Mouse (Mus musculus) MEL (cell line): Measurements from ENCODE around the gene Gm49342. TPM values are rescaled to one million over a fixed set of nuclear protein-coding genes. Genes with fewer than 3 reads are reported as not detected.
"Not testable (repeated sequence)": the region's sequence is repeated elsewhere in the genome, so short reads cannot be mapped to it uniquely, and the experiment has no call there.

Experiments used
- DNase-seq: peaks from one replicate; pipeline ENCODE4 v3.0.0; 2011; ENCODE audit warnings: low read depth, low spot score
- H3K27ac ChIP-seq: 2 replicates; pipeline ENCODE4 v1.5.1; 2012; ENCODE audit warnings: low read depth, mild to moderate bottlenecking, control low read depth, low read length, moderate library complexity; ENCODE audit not compliant: control insufficient read depth
- H3K27me3 ChIP-seq, 2 experiments: fragments of 150-350 bp in 1 of 2; sonication (generic) in 1 of 2; 2 replicates each; pipeline ENCODE4 v1.6.1; 2012; ENCODE audit warnings: low read length in 2 of 2, mild to moderate bottlenecking in 2 of 2, improper control_type of control experiment in 1 of 2, moderate library complexity in 1 of 2; ENCODE audit not compliant: insufficient read depth in 2 of 2, control insufficient read depth in 1 of 2
- H3K36me3 ChIP-seq, 2 experiments: 2 replicates each; pipeline ENCODE4 v1.6.1; 2012 to 2014; ENCODE audit warnings: low read length in 2 of 2, improper control_type of control experiment in 1 of 2, inconsistent platforms in 1 of 2, mild to moderate bottlenecking in 1 of 2; ENCODE audit not compliant: insufficient read depth in 2 of 2, control insufficient read depth in 1 of 2
- H3K4me1 ChIP-seq, 2 experiments: fragments of 150-350 bp in 1 of 2; sonication (generic) in 1 of 2; 2 replicates each; pipeline ENCODE4 v1.6.1; 2012; ENCODE audit warnings: low read length in 2 of 2, improper control_type of control experiment in 1 of 2, mild to moderate bottlenecking in 1 of 2; ENCODE audit not compliant: insufficient read depth in 2 of 2, control insufficient read depth in 1 of 2
- H3K4me3 ChIP-seq, 2 experiments: fragments of 150-350 bp in 1 of 2; sonication (generic) in 1 of 2; 2 replicates each; pipeline ENCODE4 v1.5.1; 2012; ENCODE audit warnings: low read depth in 2 of 2, low read length in 2 of 2, mild to moderate bottlenecking in 2 of 2, moderate library complexity in 2 of 2, control low read depth in 1 of 2, improper control_type of control experiment in 1 of 2; ENCODE audit not compliant: control insufficient read depth in 1 of 2, insufficient read depth in 1 of 2
- H3K79me2 ChIP-seq: 2 replicates; pipeline ENCODE4 v1.6.1; 2012; ENCODE audit warnings: mild to moderate bottlenecking, low read length, moderate library complexity; ENCODE audit not compliant: control insufficient read depth, poor library complexity, insufficient read depth
- H3K9ac ChIP-seq: 2 replicates; pipeline ENCODE4 v1.6.1; 2012; ENCODE audit warnings: low read depth, mild to moderate bottlenecking, control low read depth, low read length, moderate library complexity; ENCODE audit not compliant: control insufficient read depth, poor library complexity, severe bottlenecking
- H3K9me3 ChIP-seq: fragments of 150-350 bp; sonication (generic); replicated peaks from 2 replicates; pipeline ENCODE4 v1.6.1; 2012; ENCODE audit warnings: mild to moderate bottlenecking, low read length, improper control_type of control experiment, moderate library complexity; ENCODE audit not compliant: insufficient read depth
- CHD1 ChIP-seq: IDR thresholded peaks from 2 replicates; pipeline ENCODE4 v1.6.1; 2012; ENCODE audit warnings: low read depth, mild to moderate bottlenecking, inconsistent platforms, low read length, improper control_type of control experiment
- CHD2 ChIP-seq: IDR thresholded peaks from 2 replicates; pipeline ENCODE4 v1.6.1; 2011; ENCODE audit warnings: low read length, improper control_type of control experiment
- ELF1 ChIP-seq: IDR thresholded peaks from 2 replicates; pipeline ENCODE4 v1.6.1; 2014; ENCODE audit warnings: low read depth, mild to moderate bottlenecking, inconsistent platforms, low read length, improper control_type of control experiment, moderate library complexity
- EP300 ChIP-seq, 2 experiments: IDR thresholded peaks; 2 replicates each; pipeline ENCODE4 v1.6.1; 2011; ENCODE audit warnings: improper control_type of control experiment in 2 of 2, low read length in 2 of 2, low read depth in 1 of 2, mild to moderate bottlenecking in 1 of 2
- GABPA ChIP-seq: IDR thresholded peaks from 2 replicates; pipeline ENCODE4 v1.6.1; 2012; ENCODE audit warnings: low read depth, mild to moderate bottlenecking, inconsistent platforms, low read length, improper control_type of control experiment, moderate library complexity
- JUND ChIP-seq: IDR thresholded peaks from 2 replicates; pipeline ENCODE4 v1.6.1; 2011; ENCODE audit warnings: low read depth, mild to moderate bottlenecking, improper control_type of control experiment, low read length
- MYC ChIP-seq: IDR thresholded peaks from 2 replicates; pipeline ENCODE4 v1.6.1; 2011; ENCODE audit warnings: low read depth, mild to moderate bottlenecking, low read length, improper control_type of control experiment, moderate library complexity
- NELFE ChIP-seq: IDR thresholded peaks from 2 replicates; pipeline ENCODE4 v1.6.1; 2011; ENCODE audit warnings: low read depth, low read length, improper control_type of control experiment
- NRF1 ChIP-seq: IDR thresholded peaks from 2 replicates; pipeline ENCODE4 v1.6.1; 2014; ENCODE audit warnings: low read depth, mild to moderate bottlenecking, inconsistent platforms, low read length, improper control_type of control experiment, moderate library complexity; ENCODE audit not compliant: poor library complexity, insufficient read depth, severe bottlenecking
- POLR2A ChIP-seq, 2 experiments: IDR thresholded peaks; 2 replicates each; pipeline ENCODE4 v1.6.1; 2011 to 2012; ENCODE audit warnings: low read length in 2 of 2, mild to moderate bottlenecking in 2 of 2, control low read depth in 1 of 2, improper control_type of control experiment in 1 of 2, low read depth in 1 of 2, moderate library complexity in 1 of 2; ENCODE audit not compliant: control insufficient read depth in 1 of 2, insufficient read depth in 1 of 2, poor library complexity in 1 of 2
- RAD21 ChIP-seq: IDR thresholded peaks from 2 replicates; pipeline ENCODE4 v1.6.1; 2011; ENCODE audit warnings: mild to moderate bottlenecking, low read depth, low read length, improper control_type of control experiment
- SIN3A ChIP-seq: IDR thresholded peaks from 2 replicates; pipeline ENCODE4 v1.6.1; 2012; ENCODE audit warnings: low read length, improper control_type of control experiment, inconsistent platforms
- SMC3 ChIP-seq: IDR thresholded peaks from 2 replicates; pipeline ENCODE4 v1.6.1; 2011; ENCODE audit warnings: low read depth, low read length, improper control_type of control experiment
- USF1 ChIP-seq: IDR thresholded peaks from 2 replicates; pipeline ENCODE4 v1.6.1; 2014; ENCODE audit warnings: low read depth, mild to moderate bottlenecking, inconsistent platforms, low read length, improper control_type of control experiment, moderate library complexity
- USF2 ChIP-seq, 2 experiments: IDR thresholded peaks; 2 replicates each; pipeline ENCODE4 v1.6.1; 2011 to 2012; ENCODE audit warnings: improper control_type of control experiment in 2 of 2, low read length in 2 of 2, borderline replicate concordance in 1 of 2, inconsistent platforms in 1 of 2, low read depth in 1 of 2, mild to moderate bottlenecking in 1 of 2; ENCODE audit not compliant: insufficient read depth in 1 of 2
- polyA plus RNA-seq, 2 experiments: library from polyadenylated mRNA; stranded (reverse) in 1 of 2; unstranded in 1 of 2; fragments of >175 nt in 1 of 2; fragments of >200 nt in 1 of 2; gene quantifications; 2 replicates each; pipeline versions ENCODE4 v1.2.1 to v1.2.4; 2012; ENCODE audit warnings: low replicate concordance in 2 of 2, low read depth in 1 of 2; ENCODE audit not compliant: insufficient read length in 2 of 2, insufficient read depth in 1 of 2, missing spikeins in 1 of 2
- total RNA-seq: library from RNA; depleted of rRNA; stranded (reverse); fragments of 300-350 nt; gene quantifications from 2 replicates; pipeline ENCODE4 v1.2.3, GENCODE M21; 2012

Gene Gm49342
- total and polyA plus RNA-seq, 3 experiments: 14.5 to 45.2 TPM; not detected in 1

DNA sequence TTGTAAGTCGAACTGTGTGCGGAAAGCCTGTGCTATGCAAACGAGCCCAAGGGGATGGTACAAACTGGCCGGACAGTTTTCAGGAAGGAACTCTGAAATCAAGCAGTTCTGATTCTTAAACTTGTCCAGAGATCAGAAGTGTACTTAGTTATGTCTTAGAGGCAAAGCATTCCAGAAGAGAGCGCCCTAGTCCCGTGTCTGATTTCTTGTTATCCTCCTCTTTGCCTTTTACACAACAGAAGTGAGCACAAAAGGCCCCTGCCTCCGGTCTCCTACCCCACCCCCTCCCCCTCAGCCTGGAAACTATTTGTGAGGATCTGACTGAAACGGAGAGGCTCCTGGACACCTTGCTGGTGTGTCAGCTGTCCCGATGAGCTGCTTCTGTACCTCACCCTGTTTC, 32.4 kb downstream of the Gm49342 start:
- Histone ChIP-seq H3K9me3 (no peaks in the 10 kb centered on the region), H3K27me3 (no peaks in the 10 kb centered on the region), H3K36me3 (no peaks in the 10 kb centered on the region; a peak in 1 of 4 replicates), H3K27ac (no peak overlapping the region), H3K4me3 (no peak overlapping the region), H3K9ac (no peak overlapping the region), H3K4me1 (peaks cover 3 to 7% of the 10 kb centered on the region in 2 experiments; a peak in 2 of 4 replicates), H3K79me2 (no peaks in the 10 kb centered on the region)
- no peak for DNase-seq
- TF ChIP-seq CHD1 (no peak), MYC (no peak), SMC3 (no peak), RAD21 (no peak), SIN3A (no peak), GABPA (no peak), POLR2A (IDR thresholded peaks at IDR 0.05; ENCODE audit: control insufficient read depth in 1 of 2, insufficient read depth in 1 of 2, low read depth in 1 of 2, low read length in 2 of 2, poor library complexity in 1 of 2) (no peak), NELFE (no peak), USF2 (IDR thresholded peaks at IDR 0.05; ENCODE audit: borderline replicate concordance in 1 of 2, insufficient read depth in 1 of 2, low read depth in 1 of 2, low read length in 2 of 2) (no peak), EP300 (IDR thresholded peaks at IDR 0.05; ENCODE audit: low read depth in 1 of 2, low read length in 2 of 2) (no peak), JUND (no peak), CHD2 (no peak)

GRCm38 (mm10) chr14:50978451-50978850, 34.1 kb downstream of the Gm49342 start:
- H3K36me3 ChIP-seq, H3K9me3 ChIP-seq, H3K4me3 ChIP-seq, H3K79me2 ChIP-seq, DNase-seq, H3K27me3 ChIP-seq, H3K27ac ChIP-seq, H3K9ac ChIP-seq: not testable (repeated sequence)
- peaks cover 3 to 13% of the 10 kb centered on the region in 2 experiments; a peak in 2 of 4 replicates for H3K4me1 ChIP-seq

DNA sequence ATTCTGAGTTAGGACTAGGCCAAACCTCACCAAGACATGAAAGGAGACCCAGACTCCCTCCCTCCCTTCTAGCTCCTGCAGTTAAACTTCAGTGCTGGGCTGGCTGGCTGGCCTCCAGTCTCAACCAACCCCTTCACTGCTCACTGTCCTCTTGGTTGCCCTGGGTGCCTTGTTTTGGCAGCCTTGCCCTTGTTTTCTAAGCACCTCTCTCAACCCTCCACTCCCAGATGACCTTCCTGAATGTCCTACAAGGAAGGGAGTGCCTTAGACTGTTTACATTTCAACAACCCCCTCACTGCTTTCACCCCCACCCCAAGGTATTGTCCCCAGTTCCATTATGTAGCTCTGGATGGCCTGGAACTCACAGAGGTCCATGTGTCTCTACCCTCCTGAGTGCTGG, 35.3 kb downstream of the Gm49342 start:
- no peak for DNase-seq
- H3K4me1 ChIP-seq: peaks cover 3 to 13% of the 10 kb centered on the region in 2 experiments; a peak in 2 of 4 replicates
- no peaks in the 10 kb centered on the region; a peak in 2 of 4 replicates for H3K36me3 ChIP-seq
- H3K4me3 ChIP-seq: no peak overlapping the region
- H3K9me3 ChIP-seq: no peaks in the 10 kb centered on the region
- TF ChIP-seq JUND (no peak), NRF1 (no peak), USF1 (no peak), ELF1 (no peak), SMC3 (no peak), MYC (no peak)
- no peak overlapping the region for H3K9ac ChIP-seq
- H3K79me2 ChIP-seq: no peaks in the 10 kb centered on the region
- no peaks in the 10 kb centered on the region; a peak in 1 of 4 replicates for H3K27me3 ChIP-seq
- H3K27ac ChIP-seq: no peak overlapping the region
